Mouse (Mus musculus) stomach, postnatal 0 days (tissue): Measurements from ENCODE around the gene Tspan31.

Experiments used
- CTCF ChIP-seq: IDR thresholded peaks from 2 replicates; pipeline ENCODE4 v1.5.1; 2016; ENCODE audit warnings: antibody characterized with exemption, low read depth, mild to moderate bottlenecking, moderate library complexity
- EP300 ChIP-seq: optimal IDR thresholded peaks from 2 replicates; pipeline ENCODE3; 2016; ENCODE audit warnings: antibody characterized with exemption

DNA sequence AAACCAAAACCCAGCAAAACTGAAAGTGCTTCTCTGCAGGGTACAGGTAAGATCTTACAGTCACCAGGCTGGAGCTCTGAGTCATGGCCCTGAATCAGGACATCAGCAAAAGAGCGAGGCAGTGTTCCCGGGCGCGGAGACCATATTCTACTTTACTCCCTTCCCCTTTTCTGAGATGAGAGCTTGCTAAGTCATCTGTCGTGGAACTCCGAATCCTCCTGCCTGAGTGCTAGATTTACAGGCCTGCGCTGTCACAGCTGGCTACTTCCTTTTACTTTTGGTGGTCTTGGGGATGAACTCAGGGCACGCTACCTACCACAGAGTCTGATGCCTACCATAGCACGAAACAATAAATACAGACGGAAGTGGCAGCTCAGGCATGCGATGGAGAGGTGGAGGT is 44.3 kb upstream of the Tspan31 start:
- TF ChIP-seq CTCF (no peak), EP300 (no peak)
